Mouse (Mus musculus): ENCODE measurements at regions not wholly inside any gene's neighbourhood (a gene's known extent, or its start where the extent isn't known, plus 50 kb on each side); places are given as distances from the start of the nearest gene placed in this dataset.

DNA sequence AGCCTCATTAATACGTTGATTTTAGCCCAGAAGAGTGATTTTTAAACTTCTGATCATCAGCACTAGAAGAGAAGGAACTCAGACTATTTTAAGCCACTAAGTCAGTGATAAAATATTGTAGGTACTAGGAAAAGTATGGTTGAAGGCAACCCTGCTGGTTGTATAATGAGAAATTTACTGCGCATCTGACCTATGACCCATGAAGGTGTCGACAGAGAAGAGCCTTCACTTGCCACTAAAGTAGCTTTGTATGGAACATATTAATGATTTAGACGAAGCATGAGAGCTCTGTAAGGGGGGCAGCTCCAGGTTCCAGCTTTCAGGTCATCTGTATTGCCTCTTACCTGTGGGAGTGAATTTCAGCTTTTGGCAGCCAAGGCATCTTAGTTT, 67.4 kb upstream of the St8sia2 start:
- TF ChIP-seq CTCF (IDR thresholded peaks at IDR 0.05; ENCODE audit: borderline replicate concordance, insufficient read depth, low read length) = no peak
- TF ChIP-seq POLR2A (IDR thresholded peaks at IDR 0.05; ENCODE audit: low read depth, low read length) = no peak

Measured in embryonic fibroblast, embryonic 13.5 days (primary cell).